Mouse (Mus musculus) G1E (cell line): Measurements from ENCODE around the gene Slc6a12.
"Not testable (repeated sequence)": the region's sequence is repeated elsewhere in the genome, so short reads cannot be mapped to it uniquely, and the experiment has no call there.

ENCODE experiments used
- CTCF ChIP-seq: IDR thresholded peaks from 2 replicates; pipeline ENCODE4 v1.5.1; 2012; ENCODE audit warnings: low read depth, low read length, inconsistent platforms, mixed read lengths
- GATA1 ChIP-seq: IDR thresholded peaks from 2 replicates; pipeline ENCODE4 v1.6.1; 2012; ENCODE audit warnings: borderline replicate concordance, low read length, inconsistent platforms, mixed read lengths
- GATA2 ChIP-seq: IDR thresholded peaks from 2 replicates; pipeline ENCODE4 v1.6.1; 2012; ENCODE audit warnings: low read depth, low read length, inconsistent platforms, borderline replicate concordance
- POLR2AphosphoS5 ChIP-seq: IDR thresholded peaks from 2 replicates; pipeline ENCODE4 v1.6.1; 2012; ENCODE audit warnings: low read depth, low read length, inconsistent platforms; ENCODE audit not compliant: insufficient replicate concordance

- not testable (repeated sequence) for TF ChIP-seq CTCF, GATA2, GATA1, POLR2AphosphoS5
These were observed 23.7 kb downstream of the Slc6a12 start for GRCm38 (mm10) chr6:121366537-121366936.
